Mouse (Mus musculus): ENCODE measurements around the gene Zfp385a. TPM values are rescaled to one million over a fixed set of nuclear protein-coding genes. Genes with fewer than 3 reads are reported as not detected.

Zfp385a gene
- total RNA-seq (2012; rRNA removed), result 4.4 and 5.2 TPM in 2 replicates
- 10 to 100 TPM in 1 of 2 experiments, not detected in 1; 54.0 TPM for polyA plus RNA-seq (2012; ENCODE audit: insufficient read depth in 1 of 2, insufficient read length in 2 of 2, low read depth in 1 of 2, low replicate concordance in 2 of 2, missing spikeins in 1 of 2)

GRCm38 (mm10) chr15:103339961-103340337, at the start of gene Zfp385a:
Gene Zfp385a, minus strand, starts transcription at chr15:103340093.
- Histone ChIP-seq H3K27ac (ENCODE audit: control insufficient read depth, low read depth, low read length) (peak within 1 kb of the TSS; percentile 87), H3K36me3 (ENCODE audit: control insufficient read depth in 1 of 2, insufficient read depth in 2 of 2, low read length in 2 of 2) (peaks cover 0 to 12% of the 10 kb centered on the region in 2 experiments; a peak in 3 of 4 replicates), H3K9ac (ENCODE audit: control insufficient read depth, low read depth, low read length, poor library complexity, severe bottlenecking) (peak within 1 kb of the TSS; percentile 72), H3K9me3 (replicated peaks; ENCODE audit: insufficient read depth, low read length) (no peaks in the 10 kb centered on the region), H3K4me1 (ENCODE audit: control insufficient read depth in 1 of 2, insufficient read depth in 2 of 2, low read length in 2 of 2) (peaks cover 0 to 18% of the 10 kb centered on the region in 2 experiments; a peak in 3 of 4 replicates), H3K27me3 (ENCODE audit: control insufficient read depth in 1 of 2, insufficient read depth in 2 of 2, low read length in 2 of 2) (no peaks in the 10 kb centered on the region), H3K4me3 (ENCODE audit: control insufficient read depth in 1 of 2, insufficient read depth in 1 of 2, low read depth in 2 of 2, low read length in 2 of 2) (peak within 1 kb of the TSS; percentile 71 to 82), H3K79me2 (ENCODE audit: control insufficient read depth, insufficient read depth, low read length, poor library complexity) (peaks cover 15% of the 10 kb centered on the region)
- DNase-seq (ENCODE audit: low read depth, low spot score), result peak; percentile 78
- TF ChIP-seq POLR2A (IDR thresholded peaks at IDR 0.05; ENCODE audit: control insufficient read depth in 1 of 2, insufficient read depth in 1 of 2, low read depth in 1 of 2, low read length in 2 of 2, poor library complexity in 1 of 2) (peak; percentile 40 to 54; a peak in 1 of 4 replicates), ZC3H11A (IDR thresholded peaks at IDR 0.05; ENCODE audit: low read depth, low read length) (no peak), GABPA (IDR thresholded peaks at IDR 0.05; ENCODE audit: low read depth, low read length) (no peak), MAZ (IDR thresholded peaks at IDR 0.05; ENCODE audit: low read depth, low read length) (no peak), TCF12 (IDR thresholded peaks at IDR 0.05; ENCODE audit: low read depth, low read length) (no peak), RAD21 (IDR thresholded peaks at IDR 0.05; ENCODE audit: low read depth, low read length) (no peak), MEF2A (IDR thresholded peaks at IDR 0.05; ENCODE audit: extremely low read depth, insufficient replicate concordance, low read depth, low read length, poor library complexity, severe bottlenecking) (no peak), E2F4 (IDR thresholded peaks at IDR 0.05; ENCODE audit: borderline replicate concordance, low read depth, low read length) (no peak), CTCF (IDR thresholded peaks at IDR 0.05 in 2 of 3, conservative IDR thresholded peaks at IDR 0.05 in 1 of 3; ENCODE audit: control insufficient read depth in 1 of 3, insufficient read depth in 1 of 3, low read depth in 2 of 3, low read length in 3 of 3, poor library complexity in 1 of 3, severe bottlenecking in 1 of 3) (peak in 2 of 3 experiments; percentile 34 to 46; a peak in 4 of 6 replicates), NELFE (IDR thresholded peaks at IDR 0.05; ENCODE audit: low read depth, low read length) (peak; percentile 70)

GRCm38 (mm10) chr15:103388556-103389145, 48.8 kb upstream of the Zfp385a start:
- peaks cover 0 to 2% of the 10 kb centered on the region in 2 experiments; a peak in 2 of 4 replicates for H3K27me3 ChIP-seq (ENCODE audit: control insufficient read depth in 1 of 2, insufficient read depth in 2 of 2, low read length in 2 of 2)
- H3K9me3 ChIP-seq (replicated peaks; ENCODE audit: insufficient read depth, low read length), result no peaks in the 10 kb centered on the region
- no peak overlapping the region for H3K27ac ChIP-seq (ENCODE audit: control insufficient read depth, low read depth, low read length)
- no peaks in the 10 kb centered on the region for H3K79me2 ChIP-seq (ENCODE audit: control insufficient read depth, insufficient read depth, low read length, poor library complexity)
- H3K36me3 ChIP-seq (ENCODE audit: control insufficient read depth in 1 of 2, insufficient read depth in 2 of 2, low read length in 2 of 2), result no peaks in the 10 kb centered on the region
- H3K9ac ChIP-seq (ENCODE audit: control insufficient read depth, low read depth, low read length, poor library complexity, severe bottlenecking), result no peak overlapping the region
- peak; percentile 48 for DNase-seq (ENCODE audit: low read depth, low spot score)
- H3K4me1 ChIP-seq (ENCODE audit: control insufficient read depth in 1 of 2, insufficient read depth in 2 of 2, low read length in 2 of 2), result peaks cover 0 to 2% of the 10 kb centered on the region in 2 experiments; a peak in 1 of 4 replicates
- no peak overlapping the region for H3K4me3 ChIP-seq (ENCODE audit: control insufficient read depth in 1 of 2, insufficient read depth in 1 of 2, low read depth in 2 of 2, low read length in 2 of 2)
- no peak for TF ChIP-seq TBP (IDR thresholded peaks at IDR 0.05; ENCODE audit: low read depth, low read length)
- no peak for TF ChIP-seq USF2 (IDR thresholded peaks at IDR 0.05; ENCODE audit: borderline replicate concordance in 1 of 2, insufficient read depth in 1 of 2, low read depth in 1 of 2, low read length in 2 of 2)
- TF ChIP-seq POLR2AphosphoS2 (IDR thresholded peaks at IDR 0.05; ENCODE audit: low read length), result no peak
- TF ChIP-seq GATA1 (IDR thresholded peaks at IDR 0.05; ENCODE audit: low read depth, low read length), result no peak
- peak; percentile 95 for TF ChIP-seq ZNF384 (IDR thresholded peaks at IDR 0.05; ENCODE audit: low read depth, low read length)
- TF ChIP-seq UBTF (IDR thresholded peaks at IDR 0.05; ENCODE audit: borderline replicate concordance, insufficient read depth, low read depth, low read length), result no peak
- TF ChIP-seq SIN3A (IDR thresholded peaks at IDR 0.05; ENCODE audit: low read length), result no peak
- TF ChIP-seq CHD2 (IDR thresholded peaks at IDR 0.05; ENCODE audit: low read length), result no peak
- no peak for TF ChIP-seq ZKSCAN1 (IDR thresholded peaks at IDR 0.05; ENCODE audit: low read depth, low read length)
- TF ChIP-seq CTCF (IDR thresholded peaks at IDR 0.05 in 2 of 3, conservative IDR thresholded peaks at IDR 0.05 in 1 of 3; ENCODE audit: control insufficient read depth in 1 of 3, insufficient read depth in 1 of 3, low read depth in 2 of 3, low read length in 3 of 3, poor library complexity in 1 of 3, severe bottlenecking in 1 of 3), result peak; percentile 23 to 53 (median 34); a peak in 4 of 6 replicates
- peak; percentile 53 for TF ChIP-seq RAD21 (IDR thresholded peaks at IDR 0.05; ENCODE audit: low read depth, low read length)
- TF ChIP-seq NRF1 (IDR thresholded peaks at IDR 0.05; ENCODE audit: insufficient read depth, low read depth, low read length, poor library complexity, severe bottlenecking), result no peak
- TF ChIP-seq ZC3H11A (IDR thresholded peaks at IDR 0.05; ENCODE audit: low read depth, low read length), result peak; percentile 27; the same call in 1 of the 2 replicates
- TF ChIP-seq MXI1 (IDR thresholded peaks at IDR 0.05; ENCODE audit: low read depth, low read length), result no peak
- TF ChIP-seq SMC3 (IDR thresholded peaks at IDR 0.05; ENCODE audit: low read depth, low read length), result peak; percentile 48
- no peak for TF ChIP-seq E2F4 (IDR thresholded peaks at IDR 0.05; ENCODE audit: borderline replicate concordance, low read depth, low read length)
- no peak for TF ChIP-seq MYB (IDR thresholded peaks at IDR 0.05; ENCODE audit: low read depth, low read length)
- TF ChIP-seq CHD1 (IDR thresholded peaks at IDR 0.05; ENCODE audit: low read depth, low read length), result no peak
- no peak for TF ChIP-seq GABPA (IDR thresholded peaks at IDR 0.05; ENCODE audit: low read depth, low read length)

Data from MEL (cell line).